In the genomic region with DNA sequence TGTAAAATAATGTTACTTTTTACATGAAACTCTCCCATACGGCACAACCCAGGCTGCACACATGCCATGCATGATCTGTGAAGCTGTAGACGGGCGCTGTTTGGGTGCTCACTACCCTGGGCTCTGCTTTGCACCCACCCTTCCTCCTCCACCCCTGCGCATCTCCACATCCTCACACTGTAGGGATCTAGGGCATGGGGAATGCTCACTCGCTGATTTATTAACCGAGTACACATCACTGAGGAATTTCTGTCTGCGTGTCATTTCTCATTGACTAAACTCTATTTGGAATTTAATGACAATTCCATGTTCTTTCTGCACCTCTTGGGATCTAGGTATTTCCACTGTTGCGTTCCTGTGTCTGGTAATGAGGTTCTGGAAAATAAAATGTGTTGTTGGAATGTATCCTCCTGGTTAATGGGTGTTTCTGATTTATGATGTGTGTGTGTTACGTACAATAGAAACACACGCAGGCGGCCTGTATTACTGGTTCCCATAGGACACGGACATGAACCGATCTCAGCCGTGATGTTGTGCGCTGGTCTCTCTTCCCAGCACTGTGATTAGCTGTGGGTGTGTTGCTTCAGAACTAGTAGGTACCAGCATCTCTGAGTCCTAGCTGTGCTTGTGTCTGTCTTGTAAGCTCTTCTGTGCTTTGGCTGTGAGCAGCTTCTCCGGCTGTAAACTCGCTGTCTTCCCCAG, we compare ENCODE assay signal across 15 mouse cellular contexts.
DNase-seq lines count a peak whose midpoint lies in the region; ATAC-seq and TF ChIP-seq lines count a peak whose summit lies in the region.
"Had no signal": no experiment of that assay in that cellular context is flagged by ENCODE, and none has a peak within 500 bp of the region (broad histone marks: within the 10 kb centered on the region; RNA-seq: fewer than 3 reads in every experiment).

No protein-coding gene starts in this region.

- no peak overlapping the region; the same call in 1 of the 2 replicates for H3K4me2 ChIP-seq in hindbrain, embryonic 12.5 days (replicated peaks)
- H3K4me2 ChIP-seq in hindbrain, embryonic 11.5 days (replicated peaks; ENCODE audit: low read depth, low read length): no peak overlapping the region
- H3K4me2 ChIP-seq in lung, embryonic 14.5 days: no peak overlapping the region
- H3K4me2 ChIP-seq in hindbrain, embryonic 15.5 days: peak overlapping the region; percentile 23
- H3K4me2 ChIP-seq in neural tube, embryonic 13.5 days: peak overlapping the region; percentile 39
- H3K4me2 ChIP-seq: forebrain, embryonic 13.5 days; liver, embryonic 11.5 days had no signal

- WGBS in hindbrain, embryonic 12.5 days: 75% methylated on average over 17 of the region's 17 CpGs
- 85% methylated on average over 17 of the region's 17 CpGs for WGBS in hindbrain, embryonic 11.5 days
- 55% methylated on average over 17 of the region's 17 CpGs for WGBS in lung, embryonic 14.5 days
- WGBS in hindbrain, embryonic 15.5 days: 64% methylated on average over 17 of the region's 17 CpGs
- 51% methylated on average over 17 of the region's 17 CpGs for WGBS in neural tube, embryonic 13.5 days

- no peaks in the 10 kb centered on the region for H3K27me3 ChIP-seq in hindbrain, embryonic 12.5 days
- H3K27me3 ChIP-seq in hindbrain, embryonic 11.5 days (ENCODE audit: control insufficient read depth, insufficient read depth, low read length): no peaks in the 10 kb centered on the region
- H3K27me3 ChIP-seq in lung, embryonic 14.5 days (ENCODE audit: insufficient read depth, low read length): no peaks in the 10 kb centered on the region
- H3K27me3 ChIP-seq in hindbrain, embryonic 15.5 days: no peaks in the 10 kb centered on the region
- no peaks in the 10 kb centered on the region for H3K27me3 ChIP-seq in neural tube, embryonic 13.5 days
- H3K27me3 ChIP-seq: forebrain, embryonic 13.5 days had no signal

- no peak for ATAC-seq in hindbrain, embryonic 12.5 days (ENCODE audit: low FRiP score)
- ATAC-seq in hindbrain, embryonic 11.5 days (ENCODE audit: low FRiP score): no peak; the same call in 1 of the 2 replicates
- peak; percentile 75 for ATAC-seq in lung, embryonic 14.5 days (ENCODE audit: insufficient read depth)
- ATAC-seq in hindbrain, embryonic 15.5 days (ENCODE audit: low FRiP score, low read depth): peak; percentile 56; the same call in 1 of the 2 replicates
- peak; percentile 67 for ATAC-seq in neural tube, embryonic 13.5 days (ENCODE audit: low read depth)
- ATAC-seq in erythroblast, adult 5-6 weeks (replicated peaks; ENCODE audit: low FRiP score, poor library complexity, severe bottlenecking): no peak
- no peak for ATAC-seq in activated CD4-positive, CD25-positive, alpha-beta regulatory T cell, adult 4 months
- ATAC-seq: forebrain, embryonic 13.5 days; intestine, embryonic 16.5 days had no signal

- no peak for DNase-seq in hindbrain, embryonic 11.5 days (ENCODE audit: low spot score)
- DNase-seq in lung, embryonic 14.5 days: peak; percentile 59
- DNase-seq in lung, adult 18-20 months: no peak
- DNase-seq: cerebellum, adult 11-12 months; gastrocnemius, postnatal 10 days; thymus, adult 18-20 months had no signal

- H3K9ac ChIP-seq in hindbrain, embryonic 12.5 days: no peak overlapping the region
- H3K9ac ChIP-seq in hindbrain, embryonic 11.5 days (ENCODE audit: low read depth, low read length): no peak overlapping the region
- no peak overlapping the region for H3K9ac ChIP-seq in lung, embryonic 14.5 days
- no peak overlapping the region for H3K9ac ChIP-seq in hindbrain, embryonic 15.5 days
- H3K9ac ChIP-seq in neural tube, embryonic 13.5 days: peak overlapping the region; percentile 45; the same call in 1 of the 2 replicates
- H3K9ac ChIP-seq: forebrain, embryonic 13.5 days had no signal

- peaks cover 11% of the 10 kb centered on the region for H3K4me1 ChIP-seq in hindbrain, embryonic 12.5 days
- no peaks in the 10 kb centered on the region for H3K4me1 ChIP-seq in hindbrain, embryonic 11.5 days (replicated peaks; ENCODE audit: control insufficient read depth, insufficient read depth, low read length)
- H3K4me1 ChIP-seq in lung, embryonic 14.5 days (ENCODE audit: insufficient read depth): 0 out of 2 replicates have a peak, but pooled peaks cover 8% of the 10 kb centered on the region
- peaks cover 11% of the 10 kb centered on the region for H3K4me1 ChIP-seq in hindbrain, embryonic 15.5 days (replicated peaks)
- peaks cover 18% of the 10 kb centered on the region for H3K4me1 ChIP-seq in neural tube, embryonic 13.5 days (replicated peaks)
- H3K4me1 ChIP-seq: forebrain, embryonic 13.5 days had no signal

- H3K9me3 ChIP-seq in hindbrain, embryonic 12.5 days (replicated peaks): no peaks in the 10 kb centered on the region
- no peaks in the 10 kb centered on the region for H3K9me3 ChIP-seq in hindbrain, embryonic 11.5 days (ENCODE audit: control insufficient read depth, low read length)
- H3K9me3 ChIP-seq in lung, embryonic 14.5 days (ENCODE audit: low read depth, low read length): no peaks in the 10 kb centered on the region
- H3K9me3 ChIP-seq in hindbrain, embryonic 15.5 days: no peaks in the 10 kb centered on the region
- no peaks in the 10 kb centered on the region for H3K9me3 ChIP-seq in neural tube, embryonic 13.5 days
- H3K9me3 ChIP-seq: forebrain, embryonic 13.5 days had no signal

- no peak overlapping the region for H3K4me3 ChIP-seq in hindbrain, embryonic 12.5 days
- no peak overlapping the region for H3K4me3 ChIP-seq in hindbrain, embryonic 11.5 days (ENCODE audit: low read depth, low read length)
- no peak overlapping the region for H3K4me3 ChIP-seq in lung, embryonic 14.5 days (ENCODE audit: low read depth, low read length)
- no peak overlapping the region for H3K4me3 ChIP-seq in hindbrain, embryonic 15.5 days
- H3K4me3 ChIP-seq in neural tube, embryonic 13.5 days: no peak overlapping the region
- H3K4me3 ChIP-seq: forebrain, embryonic 13.5 days; myocyte had no signal

- TF ChIP-seq CTCF in lung, embryonic 14.5 days (IDR thresholded peaks at IDR 0.05; ENCODE audit: low read depth): no peak

- H3K27ac ChIP-seq in hindbrain, embryonic 12.5 days: peak overlapping the region; percentile 52
- H3K27ac ChIP-seq in hindbrain, embryonic 11.5 days (ENCODE audit: low read depth, low read length): no peak overlapping the region
- H3K27ac ChIP-seq in lung, embryonic 14.5 days (ENCODE audit: low read depth): no peak overlapping the region
- H3K27ac ChIP-seq in hindbrain, embryonic 15.5 days (replicated peaks): peak overlapping the region; percentile 3
- peak overlapping the region; percentile 59 for H3K27ac ChIP-seq in neural tube, embryonic 13.5 days (replicated peaks)
- H3K27ac ChIP-seq: forebrain, embryonic 13.5 days had no signal

- 0 out of 2 replicates have a peak, but pooled peaks cover 5% of the 10 kb centered on the region for H3K36me3 ChIP-seq in hindbrain, embryonic 12.5 days
- H3K36me3 ChIP-seq in hindbrain, embryonic 11.5 days (ENCODE audit: control insufficient read depth, insufficient read depth, low read length): no peaks in the 10 kb centered on the region
- peaks cover 9% of the 10 kb centered on the region; the same call in 1 of the 2 replicates for H3K36me3 ChIP-seq in lung, embryonic 14.5 days (ENCODE audit: insufficient read depth)
- no peaks in the 10 kb centered on the region for H3K36me3 ChIP-seq in hindbrain, embryonic 15.5 days
- H3K36me3 ChIP-seq in neural tube, embryonic 13.5 days: 0 out of 2 replicates have a peak, but pooled peaks cover 3% of the 10 kb centered on the region

Comparison
In these comparisons a context has a peak if more than half of its experiments do, and no peak if none do; other contexts are left out.
1. ATAC-seq: peak in lung, embryonic 14.5 days (single experiment), hindbrain, embryonic 15.5 days (single experiment) and neural tube, embryonic 13.5 days (single experiment); none in hindbrain, embryonic 12.5 days (single experiment), hindbrain, embryonic 11.5 days (single experiment), erythroblast, adult 5-6 weeks (single experiment) and activated CD4-positive, CD25-positive, alpha-beta regulatory T cell, adult 4 months (single experiment).
2. H3K27ac ChIP-seq: peak in hindbrain, embryonic 12.5 days (single experiment), hindbrain, embryonic 15.5 days (single experiment) and neural tube, embryonic 13.5 days (single experiment); none in hindbrain, embryonic 11.5 days (single experiment) and lung, embryonic 14.5 days (single experiment).
3. H3K4me2 ChIP-seq: peak in hindbrain, embryonic 15.5 days (single experiment) and neural tube, embryonic 13.5 days (single experiment); none in hindbrain, embryonic 12.5 days (single experiment), hindbrain, embryonic 11.5 days (single experiment) and lung, embryonic 14.5 days (single experiment).